Mouse (Mus musculus) hindbrain, embryonic 14.5 days (tissue): ENCODE data around the gene Jtb. TPM values are rescaled to one million over a fixed set of nuclear protein-coding genes. Genes with fewer than 3 reads are reported as not detected.

ENCODE experiments used
- ATAC-seq: fragments of 200-750 bp; cut with Nextera tagmentation; 2 replicates; pipeline ENCODE4 v1.8.0; 2017; ENCODE audit warnings: moderate number of reproducible peaks, mild to moderate bottlenecking, moderate TSS enrichment, moderate library complexity; ENCODE audit not compliant: low FRiP score
- DNase-seq: peaks from one replicate; pipeline ENCODE4 v3.0.0-alpha.2; 2015; ENCODE audit warnings: low spot score
- H3K27ac ChIP-seq: fragments of 300-500 bp; sonication (generic); 2 replicates; pipeline ENCODE4 v1.5.1; 2014; ENCODE audit warnings: mild to moderate bottlenecking, moderate library complexity
- H3K27me3 ChIP-seq: fragments of 300-500 bp; sonication (generic); 2 replicates; pipeline ENCODE4 v1.6.1; 2014; ENCODE audit warnings: mild to moderate bottlenecking, low read length, mixed read lengths; ENCODE audit not compliant: control insufficient read depth, insufficient read depth
- H3K36me3 ChIP-seq: fragments of 300-500 bp; sonication (generic); replicated peaks from 2 replicates; pipeline ENCODE4 v1.6.1; 2014; ENCODE audit not compliant: control insufficient read depth, insufficient read depth
- H3K4me1 ChIP-seq: fragments of 300-500 bp; sonication (generic); replicated peaks from 2 replicates; pipeline ENCODE4 v1.6.1; 2014; ENCODE audit warnings: antibody characterized with exemption, low read length, mixed read lengths; ENCODE audit not compliant: control insufficient read depth, insufficient read depth
- H3K4me2 ChIP-seq: fragments of 300-500 bp; sonication (generic); replicated peaks from 2 replicates; pipeline ENCODE4 v1.6.1; 2014; ENCODE audit warnings: mild to moderate bottlenecking, moderate library complexity
- H3K4me3 ChIP-seq: fragments of 300-500 bp; sonication (generic); replicated peaks from 2 replicates; pipeline ENCODE4 v1.5.1; 2014; ENCODE audit warnings: mild to moderate bottlenecking, low read length
- H3K9ac ChIP-seq: fragments of 300-500 bp; sonication (generic); 2 replicates; pipeline ENCODE4 v1.6.1; 2014
- H3K9me3 ChIP-seq: fragments of 300-500 bp; sonication (generic); 2 replicates; pipeline ENCODE4 v1.6.1; 2016; ENCODE audit warnings: low read length; ENCODE audit not compliant: control insufficient read depth
- WGBS: fragments of 180-500 bp; shearing (Covaris S2); extraction: QIAGEN DNeasy Blood & Tissue Kit; methylation state at CpG from one replicate; pipeline ENCODE4 v1.1.7; 2014; 5-methylcytosine and 5-hydroxymethylcytosine counted together
- polyA plus RNA-seq: library from polyadenylated mRNA; unstranded; fragments of >200 nt; fragmentation: Nextera tagmentation; extraction: Ambion mirVana; gene quantifications from 2 replicates; pipeline ENCODE4 v1.2.1, GENCODE M21; 2014

The Jtb gene
- polyA plus RNA-seq, 1 experiment from 2014 or later: 103 TPM

GRCm38 (mm10) chr3:90220531-90220951 is 10.9 kb upstream of the Jtb start:
- peak; percentile 72; the same call in 1 of the 2 replicates for ATAC-seq
- Histone ChIP-seq H3K9me3 (no peaks in the 10 kb centered on the region), H3K4me3 (peak overlapping the region; percentile 30), H3K27ac (peak overlapping the region; percentile 29; the same call in 1 of the 2 replicates), H3K27me3 (no peaks in the 10 kb centered on the region), H3K4me1 (peaks cover 6% of the 10 kb centered on the region; the same call in 1 of the 2 replicates), H3K36me3 (0 out of 2 replicates have a peak, but pooled peaks cover 6% of the 10 kb centered on the region), H3K4me2 (peak overlapping the region; percentile 73), H3K9ac (peak overlapping the region; percentile 53)
- 0% methylated on average over 20 of the region's 20 CpGs for WGBS
- no peak for DNase-seq

GRCm38 (mm10) chr3:90221123-90221522 is 10.3 kb upstream of the Jtb start:
- DNase-seq: no peak
- peaks cover 6% of the 10 kb centered on the region; the same call in 1 of the 2 replicates for H3K4me1 ChIP-seq
- WGBS: 24% methylated on average over 5 of the region's 5 CpGs
- ATAC-seq: no peak
- no peak overlapping the region; the same call in 1 of the 2 replicates for H3K9ac ChIP-seq
- 0 out of 2 replicates have a peak, but pooled peaks cover 6% of the 10 kb centered on the region for H3K36me3 ChIP-seq
- peak overlapping the region; percentile 73 for H3K4me2 ChIP-seq
- no peaks in the 10 kb centered on the region for H3K27me3 ChIP-seq
- no peak overlapping the region for H3K27ac ChIP-seq
- H3K4me3 ChIP-seq: peak overlapping the region; percentile 30
- no peaks in the 10 kb centered on the region for H3K9me3 ChIP-seq

GRCm38 (mm10) chr3:90222455-90222854 is 8.9 kb upstream of the Jtb start:
- H3K27me3 ChIP-seq: no peaks in the 10 kb centered on the region
- no peak overlapping the region for H3K4me3 ChIP-seq
- 90% methylated on average over 4 of the region's 4 CpGs for WGBS
- H3K36me3 ChIP-seq: 0 out of 2 replicates have a peak, but pooled peaks cover 6% of the 10 kb centered on the region
- H3K27ac ChIP-seq: no peak overlapping the region
- H3K4me2 ChIP-seq: no peak overlapping the region
- ATAC-seq: no peak
- H3K9ac ChIP-seq: no peak overlapping the region
- peaks cover 6% of the 10 kb centered on the region; the same call in 1 of the 2 replicates for H3K4me1 ChIP-seq
- DNase-seq: no peak
- no peaks in the 10 kb centered on the region for H3K9me3 ChIP-seq

- no peak for DNase-seq
- WGBS: 87% methylated on average over 3 of the region's 3 CpGs
- H3K4me3 ChIP-seq: no peak overlapping the region
- ATAC-seq: no peak
- H3K9ac ChIP-seq: no peak overlapping the region
- peaks cover 6% of the 10 kb centered on the region; the same call in 1 of the 2 replicates for H3K4me1 ChIP-seq
- H3K4me2 ChIP-seq: no peak overlapping the region
- no peaks in the 10 kb centered on the region for H3K27me3 ChIP-seq
- no peak overlapping the region for H3K27ac ChIP-seq
- no peaks in the 10 kb centered on the region for H3K9me3 ChIP-seq
- H3K36me3 ChIP-seq: 0 out of 2 replicates have a peak, but pooled peaks cover 6% of the 10 kb centered on the region
Observed at GRCm38 (mm10) chr3:90222941-90223340, 8.5 kb upstream of the Jtb start.

- Histone ChIP-seq H3K4me2 (no peak overlapping the region), H3K27me3 (no peaks in the 10 kb centered on the region), H3K4me3 (no peak overlapping the region), H3K36me3 (0 out of 2 replicates have a peak, but pooled peaks cover 6% of the 10 kb centered on the region), H3K4me1 (peaks cover 6% of the 10 kb centered on the region; the same call in 1 of the 2 replicates), H3K9me3 (no peaks in the 10 kb centered on the region), H3K9ac (no peak overlapping the region), H3K27ac (no peak overlapping the region)
- 74% methylated on average over 10 of the region's 10 CpGs for WGBS
- ATAC-seq: no peak
- no peak for DNase-seq
Observed at GRCm38 (mm10) chr3:90224331-90224730, 7.1 kb upstream of the Jtb start.

GRCm38 (mm10) chr3:90231075-90231474 is 322 bp upstream of the Jtb start:
- Histone ChIP-seq H3K27me3 (no peaks in the 10 kb centered on the region), H3K4me1 (peaks cover 11% of the 10 kb centered on the region), H3K27ac (peak overlapping the region; percentile 82), H3K4me2 (peak overlapping the region; percentile 83), H3K4me3 (peak overlapping the region; percentile 63), H3K9me3 (no peaks in the 10 kb centered on the region), H3K9ac (peak overlapping the region; percentile 70), H3K36me3 (peaks cover 24% of the 10 kb centered on the region)
- WGBS: 19% methylated on average over 8 of the region's 8 CpGs
- DNase-seq (no peak), ATAC-seq (peak; percentile 2; the same call in 1 of the 2 replicates)

GRCm38 (mm10) chr3:90241251-90241650 is 9.9 kb downstream of the Jtb start:
- Histone ChIP-seq H3K36me3 (peaks cover 9% of the 10 kb centered on the region), H3K9ac (no peak overlapping the region), H3K4me1 (peaks cover 13% of the 10 kb centered on the region), H3K9me3 (no peaks in the 10 kb centered on the region), H3K27ac (no peak overlapping the region), H3K4me2 (no peak overlapping the region), H3K27me3 (no peaks in the 10 kb centered on the region), H3K4me3 (no peak overlapping the region)
- no peak for DNase-seq
- 74% methylated on average over 2 of the region's 2 CpGs for WGBS
- no peak for ATAC-seq

GRCm38 (mm10) chr3:90241669-90242358 is 10.4 kb downstream of the Jtb start:
- Histone ChIP-seq H3K27me3 (no peaks in the 10 kb centered on the region), H3K9me3 (no peaks in the 10 kb centered on the region), H3K27ac (no peak overlapping the region), H3K4me2 (no peak overlapping the region), H3K4me3 (no peak overlapping the region), H3K4me1 (peaks cover 13% of the 10 kb centered on the region), H3K36me3 (peaks cover 3% of the 10 kb centered on the region; the same call in 1 of the 2 replicates), H3K9ac (no peak overlapping the region)
- no peak for DNase-seq
- no peak for ATAC-seq
- 90% methylated on average over 10 of the region's 10 CpGs for WGBS

- Histone ChIP-seq H3K4me2 (peak within 1 kb of the TSS; percentile 73), H3K4me1 (peaks cover 17% of the 10 kb centered on the region), H3K9me3 (no peaks in the 10 kb centered on the region), H3K36me3 (no peaks in the 10 kb centered on the region), H3K27ac (no peak within 1 kb of the TSS; the same call in 1 of the 2 replicates), H3K4me3 (peak within 1 kb of the TSS; percentile 31), H3K27me3 (no peaks in the 10 kb centered on the region), H3K9ac (peak within 1 kb of the TSS; percentile 35; the same call in 1 of the 2 replicates)
- peak; percentile 70 for DNase-seq
- ATAC-seq: peak; percentile 58; the same call in 1 of the 2 replicates
- 2% methylated on average over 19 of the region's 19 CpGs for WGBS
Observed at GRCm38 (mm10) chr3:90242984-90243775, 11.8 kb downstream of the Jtb start, which contains the start of gene Creb3l4. Gene Creb3l4 (minus strand): TSS chr3:90243512.
